Mouse (Mus musculus): ENCODE data around the gene Syne3. TPM values are rescaled to one million over a fixed set of nuclear protein-coding genes. Genes with fewer than 3 reads are reported as not detected.
A peak's percentile ranks its signal among the peaks of the same experiment; 100 is the strongest.

Syne3 gene
- polyA plus RNA-seq, 1 experiment from 2014 or later: 0.16 TPM

DNA sequence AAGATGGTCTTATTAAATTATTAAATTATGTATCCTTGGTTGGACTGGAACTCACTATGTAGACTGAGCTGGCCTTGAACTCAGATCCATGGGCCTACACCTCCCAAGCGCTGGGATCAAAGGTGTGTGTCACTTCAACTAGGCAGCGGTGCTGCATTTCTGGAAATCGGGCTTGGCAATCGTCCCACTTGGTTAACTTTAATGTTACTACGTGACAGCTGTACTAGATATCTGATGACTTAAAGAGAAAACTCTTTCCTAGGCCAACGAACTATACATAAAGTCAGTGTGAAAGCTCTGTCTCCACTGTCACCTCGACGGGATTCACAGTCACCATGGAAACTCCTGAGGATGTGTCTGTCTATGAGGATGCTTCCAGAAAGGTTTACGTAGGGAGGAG lies 20.3 kb upstream of the Syne3 start:
- H3K27me3 ChIP-seq (ENCODE audit: control insufficient read depth, insufficient read depth, low read depth, low read length): no peaks in the 10 kb centered on the region
- no peak overlapping the region for H3K4me3 ChIP-seq (ENCODE audit: low read depth, low read length)
- H3K4me1 ChIP-seq (ENCODE audit: control insufficient read depth, insufficient read depth, low read length): peaks cover 26% of the 10 kb centered on the region
- H3K4me2 ChIP-seq (ENCODE audit: low read length): no peak overlapping the region
- H3K27ac ChIP-seq (ENCODE audit: low read length): no peak overlapping the region
- H3K9ac ChIP-seq (ENCODE audit: low read depth, low read length): no peak overlapping the region
- H3K9me3 ChIP-seq (replicated peaks; ENCODE audit: control insufficient read depth, low read length, poor library complexity, severe bottlenecking): no peaks in the 10 kb centered on the region
- 88% methylated on average over 9 of the region's 9 CpGs for WGBS
- no peak for ATAC-seq
- H3K36me3 ChIP-seq (ENCODE audit: control insufficient read depth, insufficient read depth, low read length): peaks cover 10% of the 10 kb centered on the region

DNA sequence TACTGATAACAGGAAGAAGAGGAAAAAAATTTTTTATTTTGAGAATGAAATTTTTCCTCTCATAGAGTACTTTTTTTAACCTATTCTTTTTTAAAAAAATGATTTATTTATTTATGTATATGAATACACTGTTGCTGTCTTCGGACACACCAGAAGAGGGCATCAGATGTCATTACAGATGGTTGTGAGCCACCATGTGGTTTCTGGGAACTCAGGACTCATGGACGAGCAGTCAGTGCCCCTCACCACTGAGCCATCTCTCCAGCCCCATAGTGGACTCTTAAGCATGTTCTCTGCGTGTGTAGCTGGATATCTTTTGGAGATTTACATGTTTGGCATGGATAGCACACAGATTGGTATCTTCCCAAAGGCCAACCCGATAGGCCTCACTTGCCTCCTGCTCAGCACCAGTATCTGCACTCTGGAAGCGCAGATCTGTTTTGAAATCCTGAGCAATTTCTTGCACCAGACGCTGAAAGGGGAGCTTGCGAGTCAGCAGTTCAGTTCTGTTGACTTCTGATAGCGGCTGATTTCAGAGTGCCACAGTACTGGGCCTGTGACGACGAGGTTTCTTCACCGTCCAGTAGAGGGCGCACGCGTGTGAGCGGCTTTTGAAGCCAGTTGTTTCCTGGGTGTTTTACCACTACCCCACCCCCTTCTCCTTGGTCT lies 17.8 kb upstream of the Syne3 start:
- H3K4me1 ChIP-seq (ENCODE audit: control insufficient read depth, insufficient read depth, low read length): peaks cover 8% of the 10 kb centered on the region
- H3K9ac ChIP-seq (ENCODE audit: low read depth, low read length): no peak overlapping the region
- no peak overlapping the region for H3K4me2 ChIP-seq (ENCODE audit: low read length)
- H3K27ac ChIP-seq (ENCODE audit: low read length): no peak overlapping the region
- no peak overlapping the region for H3K4me3 ChIP-seq (ENCODE audit: low read depth, low read length)
- 31% methylated on average over 15 of the region's 15 CpGs for WGBS
- no peak for ATAC-seq
- no peaks in the 10 kb centered on the region for H3K27me3 ChIP-seq (ENCODE audit: control insufficient read depth, insufficient read depth, low read depth, low read length)
- no peaks in the 10 kb centered on the region; the same call in 1 of the 2 replicates for H3K9me3 ChIP-seq (replicated peaks; ENCODE audit: control insufficient read depth, low read length, poor library complexity, severe bottlenecking)
- H3K36me3 ChIP-seq (ENCODE audit: control insufficient read depth, insufficient read depth, low read length): peaks cover 10% of the 10 kb centered on the region

DNA sequence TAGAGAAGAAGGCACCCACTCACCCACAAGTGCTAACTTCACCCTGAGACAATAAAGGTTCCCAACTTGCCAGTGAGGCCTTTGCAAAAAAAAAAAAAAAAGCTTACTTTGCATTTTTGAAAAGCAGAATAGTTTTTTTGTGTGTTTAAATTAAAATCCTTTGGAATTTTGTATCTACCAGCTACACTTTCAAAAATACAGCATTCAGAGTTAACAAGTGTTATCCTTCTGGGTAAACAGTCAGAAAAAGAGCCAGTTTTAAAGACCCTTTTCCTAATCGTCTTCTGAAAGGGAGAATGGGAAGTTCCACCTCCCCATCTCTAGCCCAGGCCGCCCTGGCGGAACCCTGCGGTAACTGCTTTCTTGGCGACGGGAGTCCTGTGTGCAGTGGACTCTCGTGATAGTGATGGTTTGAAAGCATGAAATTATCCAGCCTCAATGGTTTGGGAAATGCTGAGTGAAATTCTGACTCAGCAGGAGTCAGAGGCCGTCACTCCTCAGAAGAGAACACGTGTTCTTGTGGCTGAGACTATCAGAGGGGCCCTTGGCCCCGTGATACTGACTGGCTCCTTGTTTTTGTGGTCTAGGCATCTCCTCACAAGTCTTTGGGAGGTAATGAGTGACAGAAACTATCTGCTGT lies 16.5 kb upstream of the Syne3 start:
- Histone ChIP-seq H3K4me1 (ENCODE audit: control insufficient read depth, insufficient read depth, low read length) (peaks cover 4% of the 10 kb centered on the region), H3K27me3 (ENCODE audit: control insufficient read depth, insufficient read depth, low read depth, low read length) (no peaks in the 10 kb centered on the region), H3K4me3 (ENCODE audit: low read depth, low read length) (no peak overlapping the region), H3K36me3 (ENCODE audit: control insufficient read depth, insufficient read depth, low read length) (peaks cover 10% of the 10 kb centered on the region), H3K9ac (ENCODE audit: low read depth, low read length) (no peak overlapping the region), H3K4me2 (ENCODE audit: low read length) (no peak overlapping the region), H3K9me3 (replicated peaks; ENCODE audit: control insufficient read depth, low read length, poor library complexity, severe bottlenecking) (no peaks in the 10 kb centered on the region; the same call in 1 of the 2 replicates), H3K27ac (ENCODE audit: low read length) (no peak overlapping the region)
- no peak for ATAC-seq
- WGBS: 54% methylated on average over 10 of the region's 10 CpGs

DNA sequence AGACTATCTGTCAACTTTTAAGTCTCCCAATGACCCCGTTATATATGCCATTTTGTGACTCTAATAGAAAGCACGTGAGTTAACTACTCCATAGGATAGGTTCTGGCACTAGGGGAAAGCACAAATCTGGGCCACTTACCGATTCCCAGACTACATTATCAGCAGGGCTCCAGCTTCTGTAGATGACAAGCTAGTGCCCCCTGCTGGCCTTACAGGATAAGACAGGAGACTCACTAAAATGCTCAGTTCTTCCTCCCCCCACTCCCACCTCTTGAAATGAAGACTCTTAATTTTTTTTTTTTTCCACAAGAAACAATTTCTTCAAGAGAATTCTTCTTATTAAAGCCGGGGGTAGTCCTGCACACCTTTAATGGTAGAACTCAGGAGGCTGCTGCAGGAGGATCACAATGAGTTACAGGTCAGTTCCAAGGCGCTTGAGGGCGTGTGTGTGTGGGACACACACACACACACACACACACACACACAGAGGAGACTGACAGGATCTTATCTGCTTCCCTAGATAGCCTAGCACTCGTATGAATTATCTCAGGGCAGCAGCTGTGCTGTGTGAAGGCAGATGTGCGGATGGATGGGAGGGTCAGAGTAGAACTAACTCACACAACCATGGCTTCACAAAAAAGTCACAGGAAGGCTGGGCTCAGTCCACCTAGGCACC lies 15.8 kb upstream of the Syne3 start:
- Histone ChIP-seq H3K4me3 (ENCODE audit: low read depth, low read length) (no peak overlapping the region), H3K27me3 (ENCODE audit: control insufficient read depth, insufficient read depth, low read depth, low read length) (no peaks in the 10 kb centered on the region), H3K4me1 (ENCODE audit: control insufficient read depth, insufficient read depth, low read length) (no peaks in the 10 kb centered on the region), H3K4me2 (ENCODE audit: low read length) (no peak overlapping the region), H3K27ac (ENCODE audit: low read length) (no peak overlapping the region), H3K36me3 (ENCODE audit: control insufficient read depth, insufficient read depth, low read length) (peaks cover 10% of the 10 kb centered on the region), H3K9ac (ENCODE audit: low read depth, low read length) (no peak overlapping the region), H3K9me3 (replicated peaks; ENCODE audit: control insufficient read depth, low read length, poor library complexity, severe bottlenecking) (no peaks in the 10 kb centered on the region; the same call in 1 of the 2 replicates)
- 53% methylated on average over 8 of the region's 8 CpGs for WGBS
- peak; percentile 11; the same call in 1 of the 2 replicates for ATAC-seq

DNA sequence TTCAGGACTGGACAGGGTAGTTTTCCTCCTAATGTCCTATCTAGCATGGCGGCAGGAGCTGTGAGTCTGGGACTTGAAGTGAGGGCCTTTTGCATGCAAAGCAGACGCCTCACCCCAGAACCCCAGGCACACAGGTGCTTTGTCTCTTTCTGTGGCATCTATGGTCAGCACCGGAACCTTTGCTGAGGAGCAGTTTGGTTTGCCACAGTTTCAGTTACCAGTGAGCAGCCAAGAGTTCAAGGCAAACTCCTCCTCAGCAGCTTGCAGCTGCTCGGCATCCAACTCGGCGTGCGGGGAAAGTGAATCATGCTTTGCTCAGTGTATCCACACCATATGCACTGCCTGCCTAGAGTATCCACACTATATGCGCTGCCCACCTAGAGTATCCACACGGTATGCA lies 13.2 kb upstream of the Syne3 start:
- Histone ChIP-seq H3K36me3 (ENCODE audit: control insufficient read depth, insufficient read depth, low read length) (no peaks in the 10 kb centered on the region), H3K9ac (ENCODE audit: low read depth, low read length) (no peak overlapping the region), H3K4me2 (ENCODE audit: low read length) (no peak overlapping the region), H3K4me1 (ENCODE audit: control insufficient read depth, insufficient read depth, low read length) (peaks cover 2% of the 10 kb centered on the region; the same call in 1 of the 2 replicates), H3K4me3 (ENCODE audit: low read depth, low read length) (no peak overlapping the region), H3K27ac (ENCODE audit: low read length) (no peak overlapping the region), H3K27me3 (ENCODE audit: control insufficient read depth, insufficient read depth, low read depth, low read length) (no peaks in the 10 kb centered on the region), H3K9me3 (replicated peaks; ENCODE audit: control insufficient read depth, low read length, poor library complexity, severe bottlenecking) (no peaks in the 10 kb centered on the region; the same call in 1 of the 2 replicates)
- ATAC-seq: no peak
- 98% methylated on average over 9 of the region's 9 CpGs for WGBS

DNA sequence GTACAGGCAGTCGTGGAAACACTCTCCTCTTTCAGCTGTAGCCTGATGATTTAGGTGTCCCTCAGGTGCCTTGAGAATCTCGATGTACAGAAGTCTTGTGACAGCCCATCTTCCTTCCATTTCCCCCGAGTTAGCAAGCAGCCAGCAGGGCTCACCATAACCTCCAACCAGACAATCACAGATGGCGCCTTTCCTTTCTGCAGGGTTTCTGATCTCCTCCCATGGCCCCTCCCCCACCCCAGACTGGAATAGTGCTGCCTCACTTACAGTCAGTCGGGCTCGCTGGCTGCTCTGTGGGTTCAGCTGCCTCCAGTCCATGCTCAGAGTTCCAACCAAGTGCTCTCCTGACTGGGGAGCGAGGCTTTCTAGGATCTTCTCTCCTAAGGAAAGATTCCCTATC lies 12.5 kb upstream of the Syne3 start:
- peaks cover 2% of the 10 kb centered on the region; the same call in 1 of the 2 replicates for H3K4me1 ChIP-seq (ENCODE audit: control insufficient read depth, insufficient read depth, low read length)
- H3K9ac ChIP-seq (ENCODE audit: low read depth, low read length): no peak overlapping the region
- no peaks in the 10 kb centered on the region; the same call in 1 of the 2 replicates for H3K9me3 ChIP-seq (replicated peaks; ENCODE audit: control insufficient read depth, low read length, poor library complexity, severe bottlenecking)
- no peaks in the 10 kb centered on the region for H3K27me3 ChIP-seq (ENCODE audit: control insufficient read depth, insufficient read depth, low read depth, low read length)
- no peak overlapping the region for H3K4me3 ChIP-seq (ENCODE audit: low read depth, low read length)
- H3K4me2 ChIP-seq (ENCODE audit: low read length): no peak overlapping the region
- ATAC-seq: no peak
- 74% methylated on average over 7 of the region's 7 CpGs for WGBS
- H3K27ac ChIP-seq (ENCODE audit: low read length): no peak overlapping the region
- no peaks in the 10 kb centered on the region for H3K36me3 ChIP-seq (ENCODE audit: control insufficient read depth, insufficient read depth, low read length)

DNA sequence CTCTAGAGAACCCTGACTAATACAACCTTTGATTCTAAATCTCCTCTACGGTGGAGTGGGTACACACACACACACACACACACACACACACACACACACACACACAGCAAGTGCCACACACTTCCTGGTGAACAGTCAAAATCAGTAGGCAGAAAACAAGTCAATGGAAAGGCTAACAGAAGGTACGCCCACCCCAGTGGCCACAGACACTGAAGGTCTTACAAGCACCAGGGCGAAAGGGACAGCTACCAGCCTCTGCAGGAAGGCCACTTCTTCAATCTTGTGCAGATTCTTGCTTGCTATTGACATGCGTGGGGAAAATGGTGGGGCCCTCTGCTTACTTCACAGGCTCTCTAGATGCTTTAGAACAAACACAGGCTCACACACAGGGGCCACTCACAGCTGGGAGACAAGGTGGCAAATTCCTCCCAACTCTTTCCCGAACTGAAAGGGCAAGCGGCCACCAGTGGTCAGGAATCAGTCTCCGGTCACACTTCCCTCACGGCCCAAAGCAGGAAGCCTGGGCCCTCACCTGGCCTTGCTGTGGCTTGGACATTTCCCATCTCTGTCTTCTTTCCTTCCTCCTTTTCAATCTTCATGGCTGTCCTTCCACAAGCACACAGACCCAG lies 11.9 kb upstream of the Syne3 start:
- Histone ChIP-seq H3K36me3 (ENCODE audit: control insufficient read depth, insufficient read depth, low read length) (no peaks in the 10 kb centered on the region), H3K9me3 (replicated peaks; ENCODE audit: control insufficient read depth, low read length, poor library complexity, severe bottlenecking) (no peaks in the 10 kb centered on the region; the same call in 1 of the 2 replicates), H3K4me1 (ENCODE audit: control insufficient read depth, insufficient read depth, low read length) (peaks cover 2% of the 10 kb centered on the region; the same call in 1 of the 2 replicates), H3K27me3 (ENCODE audit: control insufficient read depth, insufficient read depth, low read depth, low read length) (no peaks in the 10 kb centered on the region), H3K4me3 (ENCODE audit: low read depth, low read length) (no peak overlapping the region), H3K9ac (ENCODE audit: low read depth, low read length) (no peak overlapping the region), H3K4me2 (ENCODE audit: low read length) (no peak overlapping the region), H3K27ac (ENCODE audit: low read length) (no peak overlapping the region)
- 88% methylated on average over 8 of the region's 8 CpGs for WGBS
- no peak for ATAC-seq

DNA sequence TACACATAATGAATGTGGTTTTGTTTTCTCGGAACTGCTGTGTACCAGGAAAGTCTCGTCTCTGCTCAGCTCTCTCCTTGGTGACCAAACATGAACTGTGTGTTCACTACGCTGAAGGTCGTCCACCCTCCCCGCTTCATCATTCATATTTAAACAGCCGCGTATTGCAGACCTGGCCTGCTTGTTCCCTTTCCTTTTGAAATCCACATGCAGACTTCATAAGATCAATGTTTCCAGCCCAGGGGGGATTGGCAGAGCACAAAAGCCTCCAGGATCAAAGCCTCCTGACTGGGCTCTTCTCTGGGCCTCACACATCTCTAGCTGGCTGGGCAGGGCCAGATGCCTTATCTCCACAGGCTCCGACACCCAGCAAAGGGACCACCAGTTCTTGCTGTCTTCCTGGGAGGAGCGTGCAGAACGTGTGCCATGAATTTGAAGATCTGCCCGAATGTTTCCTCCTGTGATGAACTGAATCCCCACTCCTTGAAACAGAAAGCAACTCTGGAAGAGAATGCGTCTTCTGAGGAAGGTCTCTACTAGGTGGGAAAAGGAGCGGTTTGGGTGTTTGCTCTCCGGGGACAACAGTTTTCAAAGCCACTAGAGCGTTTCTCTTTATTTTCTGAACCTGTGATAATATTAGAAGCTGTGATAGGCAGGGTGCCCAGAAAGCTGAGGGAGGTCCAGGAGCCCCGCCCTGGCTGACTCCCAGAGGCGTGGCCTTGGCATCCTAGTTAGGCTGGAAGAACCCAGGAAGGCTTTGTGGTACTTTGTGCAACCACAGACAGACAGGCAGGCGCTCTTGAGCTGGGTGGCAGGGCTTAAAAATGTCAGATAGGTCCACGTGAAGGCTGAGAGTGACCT lies 10.0 kb upstream of the Syne3 start:
- H3K4me3 ChIP-seq (ENCODE audit: low read depth, low read length): no peak overlapping the region
- no peaks in the 10 kb centered on the region; the same call in 1 of the 2 replicates for H3K9me3 ChIP-seq (replicated peaks; ENCODE audit: control insufficient read depth, low read length, poor library complexity, severe bottlenecking)
- no peaks in the 10 kb centered on the region for H3K36me3 ChIP-seq (ENCODE audit: control insufficient read depth, insufficient read depth, low read length)
- H3K27me3 ChIP-seq (ENCODE audit: control insufficient read depth, insufficient read depth, low read depth, low read length): no peaks in the 10 kb centered on the region
- peaks cover 2% of the 10 kb centered on the region; the same call in 1 of the 2 replicates for H3K4me1 ChIP-seq (ENCODE audit: control insufficient read depth, insufficient read depth, low read length)
- no peak overlapping the region for H3K4me2 ChIP-seq (ENCODE audit: low read length)
- no peak overlapping the region for H3K27ac ChIP-seq (ENCODE audit: low read length)
- no peak overlapping the region for H3K9ac ChIP-seq (ENCODE audit: low read depth, low read length)
- ATAC-seq: peak; percentile 70
- 46% methylated on average over 19 of the region's 19 CpGs for WGBS

Data from midbrain, embryonic 16.5 days (tissue).